Mouse (Mus musculus): ENCODE data around the gene Numb. TPM values are rescaled to one million over a fixed set of nuclear protein-coding genes. Genes with fewer than 3 reads are reported as not detected.

The Numb gene
- polyA plus RNA-seq (2012; rRNA removed): 71.9 and 86.5 TPM in 2 replicates

DNA sequence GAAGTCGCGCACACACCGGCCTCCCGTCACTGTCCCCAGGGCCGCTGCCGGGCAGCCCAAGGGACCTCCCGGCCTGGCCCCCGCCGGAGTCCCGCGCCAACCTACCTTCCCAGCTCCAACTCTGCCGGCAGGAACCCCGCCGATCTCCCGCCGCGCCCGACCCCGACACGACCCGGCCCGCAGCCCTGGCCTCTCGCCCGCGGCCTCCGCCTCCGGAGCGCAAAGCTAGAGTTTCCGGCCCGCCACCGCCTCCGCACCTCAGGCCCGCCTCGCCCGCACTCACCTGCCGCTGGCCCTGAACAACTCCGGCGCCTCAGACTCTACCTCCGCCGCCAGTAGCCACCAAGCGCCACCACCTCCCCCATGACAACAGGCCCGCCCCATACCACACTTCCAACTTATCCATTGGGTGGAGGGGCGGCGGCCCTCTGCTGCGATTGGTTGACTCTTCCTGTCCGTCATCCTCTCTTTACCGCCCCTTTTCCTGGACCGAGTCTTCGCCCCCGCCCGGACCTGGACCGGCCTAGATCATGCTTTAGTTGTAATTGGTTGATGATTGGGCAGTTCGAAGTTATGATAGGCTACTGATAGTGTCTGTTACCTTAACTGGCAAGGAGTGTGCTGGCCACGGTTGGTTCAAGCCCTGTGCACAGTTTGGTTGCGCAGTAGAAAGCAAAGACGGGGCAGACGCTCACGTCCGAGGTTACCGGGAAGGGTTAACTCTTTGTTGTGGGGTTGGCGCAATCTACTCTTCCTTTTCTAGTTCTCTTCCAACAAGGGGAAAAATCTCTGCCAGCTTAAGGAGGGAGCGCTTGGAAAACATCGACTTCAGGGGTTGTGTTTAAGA, at the start of gene Numb:
TSS of gene Numb (minus strand) at position 400 of the 847 bp plus-strand sequence.

GRCm38 (mm10) chr12:83950493-83950839, 28.7 kb upstream of the Numb start, which contains the start of gene Riox1:
Gene Riox1 (plus strand): TSS chr12:83950608.

DNA sequence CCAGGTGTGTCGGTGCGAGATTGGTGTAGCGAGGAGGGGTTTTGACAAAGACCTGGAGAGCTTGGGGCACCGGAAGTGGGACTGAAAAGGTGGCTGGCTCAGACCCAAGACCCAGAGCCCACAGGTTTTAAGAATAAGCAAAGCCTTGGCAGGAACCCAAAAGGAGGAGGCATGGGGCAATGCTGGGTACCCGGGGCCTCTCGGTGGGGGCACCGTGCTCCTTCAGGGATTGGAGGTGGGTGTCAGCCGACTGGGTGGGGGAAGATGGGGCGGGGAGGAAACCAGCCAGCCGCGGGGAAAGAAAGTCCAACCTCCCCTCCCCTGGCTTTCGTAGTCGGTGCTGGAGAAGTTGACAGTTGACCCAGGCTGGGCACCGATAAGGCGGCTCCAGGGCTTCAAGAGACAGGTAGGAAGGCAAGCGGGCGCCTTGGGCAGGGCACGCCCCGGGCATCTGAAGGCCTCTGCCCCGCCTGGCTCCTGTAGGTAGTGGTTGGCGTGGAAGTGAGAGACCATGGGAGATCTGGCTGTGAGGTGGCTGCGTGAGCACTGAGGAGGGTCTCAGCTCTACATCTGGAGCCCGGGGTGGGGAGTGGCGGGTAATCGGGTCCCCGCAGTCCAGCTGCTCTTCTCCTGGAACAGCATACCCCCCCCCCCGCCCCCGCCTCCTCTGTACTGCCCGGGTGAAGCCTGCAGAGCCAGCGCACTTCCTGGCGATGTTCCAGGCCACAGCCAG, 158.3 kb downstream of the Numb start, which contains the start of gene Papln:
TSS of gene Papln (plus strand) at position 324 of the 733 bp plus-strand sequence.

Other genes with a start within 250 kb of the Numb start
- 15.7 and 19.2 TPM in 2 replicates for gene Psen1, start 233.8 kb downstream of the Numb start, polyA plus RNA-seq (2012; rRNA removed)
- 17.7 and 26.0 TPM in 2 replicates for gene Papln, start 158.3 kb downstream of the Numb start, polyA plus RNA-seq (2012; rRNA removed)
- gene Riox1, start 28.7 kb upstream of the Numb start, polyA plus RNA-seq (2012; rRNA removed): 30.3 and 43.9 TPM in 2 replicates
- 0.10 and 0.17 TPM in 2 replicates for gene Heatr4, start 62.9 kb upstream of the Numb start, polyA plus RNA-seq (2012; rRNA removed)
- 29.5 and 34.1 TPM in 2 replicates for gene Acot2, start 65.9 kb upstream of the Numb start, polyA plus RNA-seq (2012; rRNA removed)
- 47.4 and 72.4 TPM in 2 replicates for gene Acot1, start 87.6 kb upstream of the Numb start, polyA plus RNA-seq (2012; rRNA removed)
- 0.85 and 1.4 TPM in 2 replicates for gene Acot4, start 116.4 kb upstream of the Numb start, polyA plus RNA-seq (2012; rRNA removed)
- gene Gm49366, start 117.0 kb upstream of the Numb start, polyA plus RNA-seq (2012; rRNA removed): not detected in 2 replicates
- 0.63 TPM in 2 replicates for gene Acot3, start 130.2 kb upstream of the Numb start, polyA plus RNA-seq (2012; rRNA removed)
- gene Acot5, start 147.4 kb upstream of the Numb start, polyA plus RNA-seq (2012; rRNA removed): 0.43 and 1.1 TPM in 2 replicates
- gene Acot6, start 178.7 kb upstream of the Numb start, polyA plus RNA-seq (2012; rRNA removed): 6.7 and 8.8 TPM in 2 replicates
- gene Dnal1, start 192.4 kb upstream of the Numb start, polyA plus RNA-seq (2012; rRNA removed): 5.1 and 5.3 TPM in 2 replicates
- gene Pnma1, start 226.6 kb upstream of the Numb start, polyA plus RNA-seq (2012; rRNA removed): 0.70 and 0.77 TPM in 2 replicates

All from ovary, adult 2 months (tissue).